Mouse (Mus musculus): ENCODE results near the gene Nfix.

Gene Nfix

GRCm38 (mm10) chr8:84799999-84800831 is at the start of gene Nfix:
Nfix (minus strand) TSS chr8:84800344.
- DNase-seq (ENCODE audit: low read depth, low spot score), result no peak

- no peak for DNase-seq (ENCODE audit: low read depth, low spot score)
These were observed 47.7 kb upstream of the Nfix start for GRCm38 (mm10) chr8:84847684-84848435.

- DNase-seq (ENCODE audit: low read depth, low spot score), result peak; percentile 99
These were observed 46.8 kb upstream of the Nfix start, which contains the start of gene Calr for GRCm38 (mm10) chr8:84846722-84847572. Calr (minus strand) TSS chr8:84846934.

GRCm38 (mm10) chr8:84846094-84846721 is 46.1 kb upstream of the Nfix start:
- DNase-seq (ENCODE audit: low read depth, low spot score), result no peak

GRCm38 (mm10) chr8:84845355-84846093 is 45.4 kb upstream of the Nfix start:
- no peak for DNase-seq (ENCODE audit: low read depth, low spot score)

- no peak for DNase-seq (ENCODE audit: low read depth, low spot score)
These were observed 44.4 kb upstream of the Nfix start for GRCm38 (mm10) chr8:84844397-84845070.

GRCm38 (mm10) chr8:84841514-84841913 is 41.4 kb upstream of the Nfix start:
- no peak for DNase-seq (ENCODE audit: low read depth, low spot score)

GRCm38 (mm10) chr8:84840248-84840999 is 40.3 kb upstream of the Nfix start, which contains the start of gene Rad23a:
Rad23a (minus strand) TSS chr8:84840665.
- peak; percentile 91 for DNase-seq (ENCODE audit: low read depth, low spot score)

GRCm38 (mm10) chr8:84839875-84840247 is 39.7 kb upstream of the Nfix start:
- no peak for DNase-seq (ENCODE audit: low read depth, low spot score)

GRCm38 (mm10) chr8:84839411-84839810 is 39.3 kb upstream of the Nfix start:
- DNase-seq (ENCODE audit: low read depth, low spot score), result no peak

- DNase-seq (ENCODE audit: low read depth, low spot score), result no peak
These were observed 38.4 kb upstream of the Nfix start for GRCm38 (mm10) chr8:84838513-84838912.

GRCm38 (mm10) chr8:84837912-84838470 is 37.8 kb upstream of the Nfix start:
- no peak for DNase-seq (ENCODE audit: low read depth, low spot score)

- DNase-seq (ENCODE audit: low read depth, low spot score), result peak; percentile 50
These were observed 37.2 kb upstream of the Nfix start for GRCm38 (mm10) chr8:84837149-84837911.

- DNase-seq (ENCODE audit: low read depth, low spot score), result no peak
These were observed 35.0 kb upstream of the Nfix start for GRCm38 (mm10) chr8:84834866-84835855.

- no peak for DNase-seq (ENCODE audit: low read depth, low spot score)
These were observed 34.1 kb upstream of the Nfix start for GRCm38 (mm10) chr8:84834002-84834865.
